Mouse (Mus musculus) splenic B cell, adult 2 months (primary cell): ENCODE measurements around the gene Ank2.

Experiments
- DNase-seq: peaks from one replicate; pipeline ENCODE4 v3.0.0-alpha.2; 2011; ENCODE audit warnings: low read depth, low spot score
- H3K27me3 ChIP-seq: 2 replicates; pipeline ENCODE4 v1.6.1; 2012; ENCODE audit warnings: mild to moderate bottlenecking, low read length, moderate library complexity, mixed read lengths; ENCODE audit not compliant: control insufficient read depth, poor library complexity, insufficient read depth, severe bottlenecking
- H3K36me3 ChIP-seq: 2 replicates; pipeline ENCODE4 v1.6.1; 2012; ENCODE audit warnings: mild to moderate bottlenecking, low read length, moderate library complexity, mixed read lengths; ENCODE audit not compliant: control insufficient read depth, poor library complexity, insufficient read depth, severe bottlenecking

The Ank2 gene

GRCm38 (mm10) chr3:127460891-127461437 is 38.2 kb downstream of the Ank2 start:
- DNase-seq, result no peak
- Histone ChIP-seq H3K36me3 (no peaks in the 10 kb centered on the region), H3K27me3 (peaks cover 2% of the 10 kb centered on the region; the same call in 1 of the 2 replicates)

GRCm38 (mm10) chr3:127459858-127460257 is 39.3 kb downstream of the Ank2 start:
- peaks cover 2% of the 10 kb centered on the region; the same call in 1 of the 2 replicates for H3K27me3 ChIP-seq

GRCm38 (mm10) chr3:127458925-127459324 is 40.2 kb downstream of the Ank2 start:
- H3K36me3 ChIP-seq, result no peaks in the 10 kb centered on the region
- H3K27me3 ChIP-seq, result peaks cover 2% of the 10 kb centered on the region; the same call in 1 of the 2 replicates
- no peak for DNase-seq

More at GRCm38 (mm10) chr3:127459858-127460257, 39.3 kb downstream of the Ank2 start:
- DNase-seq, result no peak
- H3K36me3 ChIP-seq, result no peaks in the 10 kb centered on the region

- H3K27me3 ChIP-seq, result peaks cover 2% of the 10 kb centered on the region; the same call in 1 of the 2 replicates
- no peak for DNase-seq
Measured at GRCm38 (mm10) chr3:127458420-127458798, 40.7 kb downstream of the Ank2 start.

GRCm38 (mm10) chr3:127457761-127458419 is 41.3 kb downstream of the Ank2 start:
- Histone ChIP-seq H3K27me3 (peaks cover 2% of the 10 kb centered on the region; the same call in 1 of the 2 replicates), H3K36me3 (no peaks in the 10 kb centered on the region)
- DNase-seq, result no peak

More at GRCm38 (mm10) chr3:127458420-127458798, 40.7 kb downstream of the Ank2 start:
- H3K36me3 ChIP-seq, result no peaks in the 10 kb centered on the region

- no peak for DNase-seq
- Histone ChIP-seq H3K36me3 (no peaks in the 10 kb centered on the region), H3K27me3 (no peaks in the 10 kb centered on the region)
Measured at GRCm38 (mm10) chr3:127453738-127454137, 45.4 kb downstream of the Ank2 start.

- Histone ChIP-seq H3K36me3 (no peaks in the 10 kb centered on the region), H3K27me3 (no peaks in the 10 kb centered on the region)
- no peak for DNase-seq
Measured at GRCm38 (mm10) chr3:127453254-127453653, 45.9 kb downstream of the Ank2 start.

- no peaks in the 10 kb centered on the region for H3K36me3 ChIP-seq
- no peaks in the 10 kb centered on the region for H3K27me3 ChIP-seq
- no peak for DNase-seq
Measured at GRCm38 (mm10) chr3:127452233-127452632, 46.9 kb downstream of the Ank2 start.

- H3K27me3 ChIP-seq, result no peaks in the 10 kb centered on the region
- H3K36me3 ChIP-seq, result no peaks in the 10 kb centered on the region
- DNase-seq, result no peak
Measured at GRCm38 (mm10) chr3:127451741-127452140, 47.4 kb downstream of the Ank2 start.

- no peaks in the 10 kb centered on the region for H3K27me3 ChIP-seq
- DNase-seq, result peak; percentile 11
- no peaks in the 10 kb centered on the region for H3K36me3 ChIP-seq
Measured at GRCm38 (mm10) chr3:127451070-127451469, 48.1 kb downstream of the Ank2 start.

- Histone ChIP-seq H3K27me3 (no peaks in the 10 kb centered on the region), H3K36me3 (no peaks in the 10 kb centered on the region)
- DNase-seq, result peak; percentile 4
Measured at GRCm38 (mm10) chr3:127446173-127446572, 53.0 kb downstream of the Ank2 start.

- no peaks in the 10 kb centered on the region for H3K36me3 ChIP-seq
- H3K27me3 ChIP-seq, result no peaks in the 10 kb centered on the region
- DNase-seq, result no peak
Measured at GRCm38 (mm10) chr3:127433291-127433690, 65.9 kb downstream of the Ank2 start.

- no peak for DNase-seq
- H3K36me3 ChIP-seq, result no peaks in the 10 kb centered on the region
- no peaks in the 10 kb centered on the region for H3K27me3 ChIP-seq
Measured at GRCm38 (mm10) chr3:127429866-127430265, 69.3 kb downstream of the Ank2 start.

- Histone ChIP-seq H3K27me3 (no peaks in the 10 kb centered on the region), H3K36me3 (no peaks in the 10 kb centered on the region)
- no peak for DNase-seq
Measured at GRCm38 (mm10) chr3:127428527-127428926, 70.6 kb downstream of the Ank2 start.

GRCm38 (mm10) chr3:127416950-127417349 is 82.2 kb downstream of the Ank2 start:
- no peak for DNase-seq
- no peaks in the 10 kb centered on the region for H3K27me3 ChIP-seq

More at GRCm38 (mm10) chr3:127416950-127417349, 82.2 kb downstream of the Ank2 start:
- H3K36me3 ChIP-seq, result no peaks in the 10 kb centered on the region
